Mouse (Mus musculus) adrenal gland, postnatal 36 days (tissue): ENCODE data around the gene Xrcc5. TPM values are rescaled to one million over a fixed set of nuclear protein-coding genes. Genes with fewer than 3 reads are reported as not detected.

ENCODE experiments used
- DNase-seq, 2 experiments: peaks; one replicate each; pipeline ENCODE4 v3.0.0; 2021; ENCODE audit warnings: mixed read lengths in 1 of 2
- total RNA-seq, 2 experiments: library from RNA; stranded (reverse); gene quantifications; 2 replicates each; pipeline ENCODE4 v1.2.3; 2021

Gene Xrcc5
- total RNA-seq, 2 experiments from 2014 or later = 11.0 to 13.0 TPM

GRCm38 (mm10) chr1:72390420-72390819 is 83.2 kb downstream of the Xrcc5 start:
- DNase-seq = no peak

- DNase-seq = no peak
Measured at GRCm38 (mm10) chr1:72399720-72400401, 92.6 kb downstream of the Xrcc5 start.

GRCm38 (mm10) chr1:72400616-72401015 is 93.4 kb downstream of the Xrcc5 start:
- no peak for DNase-seq

- DNase-seq = no peak
Measured at GRCm38 (mm10) chr1:72401331-72402069, 94.3 kb downstream of the Xrcc5 start.

GRCm38 (mm10) chr1:72406505-72407079 is 99.4 kb downstream of the Xrcc5 start:
- DNase-seq = no peak

- no peak for DNase-seq
Measured at GRCm38 (mm10) chr1:72409936-72410335, 102.7 kb downstream of the Xrcc5 start.

GRCm38 (mm10) chr1:72411108-72411507 is 103.9 kb downstream of the Xrcc5 start:
- no peak for DNase-seq

GRCm38 (mm10) chr1:72413205-72413604 is 106.0 kb downstream of the Xrcc5 start:
- no peak for DNase-seq

- DNase-seq = no peak
Measured at GRCm38 (mm10) chr1:72414133-72414532, 106.9 kb downstream of the Xrcc5 start.

GRCm38 (mm10) chr1:72414561-72415253 is 107.5 kb downstream of the Xrcc5 start:
- no peak for DNase-seq

- no peak for DNase-seq
Measured at GRCm38 (mm10) chr1:72418744-72419655, 111.8 kb downstream of the Xrcc5 start.

- DNase-seq = no peak
Measured at GRCm38 (mm10) chr1:72420220-72420619, 113.0 kb downstream of the Xrcc5 start.

- DNase-seq = no peak
Measured at GRCm38 (mm10) chr1:72422121-72422520, 114.9 kb downstream of the Xrcc5 start.

- no peak for DNase-seq
Measured at GRCm38 (mm10) chr1:72426456-72426855, 119.2 kb downstream of the Xrcc5 start.

- no peak for DNase-seq
Measured at GRCm38 (mm10) chr1:72428526-72428925, 121.3 kb downstream of the Xrcc5 start.

GRCm38 (mm10) chr1:72429107-72429807 is 122.0 kb downstream of the Xrcc5 start:
- peak; percentile 31 to 35 for DNase-seq

GRCm38 (mm10) chr1:72432579-72432978 is 125.4 kb downstream of the Xrcc5 start:
- DNase-seq = no peak

- no peak for DNase-seq
Measured at GRCm38 (mm10) chr1:72434510-72434909, 127.3 kb downstream of the Xrcc5 start.

- DNase-seq = no peak
Measured at GRCm38 (mm10) chr1:72436967-72437366, 129.7 kb downstream of the Xrcc5 start.

GRCm38 (mm10) chr1:72439146-72439545 is 131.9 kb downstream of the Xrcc5 start:
- peak; percentile 41 to 42 for DNase-seq

- no peak for DNase-seq
Measured at GRCm38 (mm10) chr1:72442747-72443146, 135.5 kb downstream of the Xrcc5 start.
